Mouse (Mus musculus): Measurements from ENCODE around the gene Proca1.

Gene Proca1

DNA sequence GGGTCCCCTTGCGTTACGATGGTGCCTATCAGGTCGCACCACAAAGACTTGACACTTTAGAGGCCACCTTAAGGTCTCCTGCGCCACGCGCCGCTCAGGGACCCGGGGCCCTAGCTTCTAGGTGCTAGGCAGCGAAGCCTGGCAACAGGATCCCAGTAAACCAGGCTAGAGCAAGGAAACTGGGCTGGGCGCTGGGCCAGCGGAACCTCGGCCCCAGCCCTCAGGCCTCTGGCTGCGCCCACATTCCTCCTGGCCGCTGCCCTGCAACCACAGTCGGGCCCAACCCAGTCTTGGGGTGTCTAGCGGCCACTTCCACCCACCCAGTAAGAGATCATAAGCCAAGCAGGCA, 27.5 kb upstream of the Proca1 start:
- 0 out of 2 replicates have a peak, but pooled peaks have one; percentile 9 for ATAC-seq (ENCODE audit: low TSS enrichment)

DNA sequence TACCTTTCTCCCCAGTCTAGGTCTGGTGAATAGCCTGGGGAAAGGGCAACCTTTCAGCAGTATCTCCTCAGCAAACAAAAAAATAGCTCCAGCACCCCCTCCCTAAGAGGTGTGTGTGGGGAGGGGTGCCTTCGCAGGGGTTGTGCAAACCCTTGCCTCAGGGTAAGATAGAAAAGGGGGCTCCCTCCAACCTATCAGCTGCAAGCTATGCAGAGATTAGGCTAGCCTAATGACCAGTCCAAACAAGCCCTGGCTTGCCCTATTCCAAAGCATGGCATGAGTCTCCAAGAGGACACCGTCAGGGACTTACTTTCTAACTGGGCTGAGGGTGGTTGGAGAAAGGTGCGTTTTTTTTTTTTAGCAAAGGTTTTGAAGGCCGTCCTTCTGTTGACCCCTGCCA, 27.0 kb upstream of the Proca1 start:
- no peak for ATAC-seq (ENCODE audit: low TSS enrichment)

DNA sequence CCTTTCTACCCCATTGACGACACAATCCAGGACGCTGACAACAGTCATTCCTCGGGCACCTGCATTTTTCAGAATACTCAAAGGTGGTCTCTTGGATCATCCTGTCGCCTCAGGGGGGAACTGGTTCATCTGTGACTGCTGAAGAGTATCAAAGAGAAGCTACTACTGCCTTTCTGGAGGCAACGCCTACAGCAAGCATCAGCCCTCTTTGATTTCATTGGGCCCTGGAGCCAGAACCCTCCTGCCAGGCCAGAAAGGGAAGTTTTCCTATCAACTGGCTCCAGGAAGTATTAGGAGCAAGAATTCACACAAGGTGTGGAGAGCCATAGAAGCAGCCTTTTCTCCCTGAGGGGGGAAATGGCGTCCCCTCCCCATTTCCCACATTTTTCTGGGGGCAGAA, 26.6 kb upstream of the Proca1 start:
- no peak for ATAC-seq (ENCODE audit: low TSS enrichment)

DNA sequence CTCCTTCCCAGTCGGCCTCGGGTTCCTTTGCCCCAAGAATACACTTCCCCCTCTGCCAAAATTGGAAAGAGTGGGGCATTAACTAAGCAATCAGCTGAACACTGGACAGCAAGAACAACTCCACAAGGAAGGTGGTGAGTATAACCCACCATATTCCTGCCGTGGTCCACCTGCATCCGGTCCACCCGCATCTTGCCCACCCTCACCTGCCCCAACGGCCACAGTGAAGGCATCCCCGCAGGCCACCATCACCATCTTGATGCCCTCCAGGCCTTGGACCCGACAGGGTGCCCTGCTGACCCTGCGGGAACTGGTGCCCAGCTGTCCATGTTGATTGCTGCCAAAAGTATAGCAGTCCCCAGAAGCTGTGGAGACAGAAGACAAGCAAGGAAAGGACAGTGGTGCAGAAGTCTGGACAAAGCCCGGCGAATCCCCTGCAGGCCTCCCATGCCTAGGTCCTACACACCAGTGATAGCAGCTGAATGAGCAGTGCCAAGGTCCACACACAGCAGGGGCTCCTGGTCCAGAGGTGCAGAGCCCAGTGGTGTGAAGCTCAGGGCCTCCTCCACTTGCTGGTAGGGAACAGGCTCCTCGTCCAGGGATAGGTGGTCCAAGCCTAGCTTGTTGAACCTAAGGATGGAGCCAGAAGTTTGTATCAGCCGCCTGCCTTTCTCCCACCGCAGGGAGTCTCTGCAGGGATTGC, 25.8 kb upstream of the Proca1 start:
- no peak for ATAC-seq (ENCODE audit: low TSS enrichment)

DNA sequence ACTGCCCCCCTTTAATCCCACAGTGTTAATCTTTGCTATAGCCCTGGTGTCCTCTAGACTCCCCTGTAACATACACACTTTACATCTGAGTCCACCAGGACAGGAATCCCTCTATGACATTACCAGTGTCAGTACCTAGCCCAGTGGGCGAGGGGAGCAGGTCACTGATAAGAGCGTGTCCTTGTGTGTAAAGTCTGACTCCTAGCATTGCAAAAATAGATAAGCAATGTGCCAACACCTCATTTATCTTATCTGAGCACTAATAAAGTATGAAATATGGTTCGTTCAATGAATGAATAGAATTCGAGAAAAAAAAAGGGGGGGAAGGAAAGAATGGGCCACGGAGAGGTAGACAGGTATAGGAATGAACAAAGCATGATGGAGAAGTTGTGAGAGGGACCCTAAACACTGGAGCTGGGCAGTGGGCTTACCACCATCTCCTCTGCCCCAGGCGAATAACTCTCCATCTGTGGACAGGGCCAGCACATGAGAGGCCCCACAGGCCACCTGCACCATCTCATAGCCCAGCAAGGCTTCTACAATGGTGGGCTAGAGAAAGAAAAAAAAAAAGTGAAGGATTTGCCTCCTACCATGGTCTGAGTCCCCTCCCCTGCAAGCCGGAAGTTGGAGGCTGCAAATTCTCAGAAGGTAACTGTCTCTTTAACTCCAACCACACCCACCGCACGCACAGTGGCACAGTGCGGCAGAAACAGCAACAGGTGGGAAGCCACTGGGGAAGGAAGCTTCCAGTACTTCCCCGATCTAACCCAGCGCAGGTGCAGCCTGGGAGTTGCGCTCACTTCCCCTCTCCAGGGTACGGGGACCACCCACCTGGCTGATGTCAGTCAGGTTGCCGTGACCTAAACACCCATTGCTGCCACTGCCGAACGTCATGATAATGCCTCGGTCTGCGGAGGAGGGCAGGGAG, 24.4 kb upstream of the Proca1 start:
- no peak for ATAC-seq (ENCODE audit: low TSS enrichment)

DNA sequence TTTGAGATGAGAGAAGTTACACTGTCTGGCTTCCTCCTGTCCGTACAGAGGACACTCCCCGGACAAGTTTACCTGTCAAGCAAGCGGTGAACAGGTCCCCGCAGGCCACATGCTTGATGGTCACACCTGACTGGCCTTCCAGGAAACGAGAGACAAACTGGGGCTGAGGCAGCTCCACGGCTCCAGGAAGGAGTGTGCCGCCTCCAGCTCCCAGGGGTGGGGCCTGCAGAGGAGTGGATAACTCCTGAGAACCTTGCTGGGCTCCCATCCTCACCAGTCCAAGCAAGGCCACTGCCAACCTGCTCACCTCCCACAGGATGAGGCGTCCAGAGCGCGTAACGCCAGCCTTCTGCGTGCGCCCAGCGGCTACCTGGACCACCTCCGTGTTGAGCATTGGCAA, 22.9 kb upstream of the Proca1 start:
- no peak for ATAC-seq (ENCODE audit: low TSS enrichment)

DNA sequence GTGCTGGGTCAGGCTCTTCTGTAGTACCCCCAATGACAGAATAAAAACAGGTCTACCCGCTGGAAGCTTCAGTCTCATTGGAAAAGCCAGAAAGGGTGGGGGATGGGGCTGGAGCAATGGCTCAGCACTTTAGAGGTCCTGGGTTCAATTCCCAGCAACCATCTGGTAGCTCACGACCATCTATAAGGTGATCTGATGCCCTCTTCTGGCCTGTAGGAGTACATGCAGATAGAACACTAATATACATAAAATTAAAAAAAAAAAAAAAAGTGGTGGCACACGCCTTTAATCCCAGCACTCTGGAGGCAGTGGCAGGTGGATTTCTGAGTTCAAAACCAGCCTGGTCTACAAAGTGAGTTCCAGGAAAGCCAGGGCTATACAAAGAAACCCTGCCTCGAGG, 21.9 kb upstream of the Proca1 start:
- no peak for ATAC-seq (ENCODE audit: low TSS enrichment)

DNA sequence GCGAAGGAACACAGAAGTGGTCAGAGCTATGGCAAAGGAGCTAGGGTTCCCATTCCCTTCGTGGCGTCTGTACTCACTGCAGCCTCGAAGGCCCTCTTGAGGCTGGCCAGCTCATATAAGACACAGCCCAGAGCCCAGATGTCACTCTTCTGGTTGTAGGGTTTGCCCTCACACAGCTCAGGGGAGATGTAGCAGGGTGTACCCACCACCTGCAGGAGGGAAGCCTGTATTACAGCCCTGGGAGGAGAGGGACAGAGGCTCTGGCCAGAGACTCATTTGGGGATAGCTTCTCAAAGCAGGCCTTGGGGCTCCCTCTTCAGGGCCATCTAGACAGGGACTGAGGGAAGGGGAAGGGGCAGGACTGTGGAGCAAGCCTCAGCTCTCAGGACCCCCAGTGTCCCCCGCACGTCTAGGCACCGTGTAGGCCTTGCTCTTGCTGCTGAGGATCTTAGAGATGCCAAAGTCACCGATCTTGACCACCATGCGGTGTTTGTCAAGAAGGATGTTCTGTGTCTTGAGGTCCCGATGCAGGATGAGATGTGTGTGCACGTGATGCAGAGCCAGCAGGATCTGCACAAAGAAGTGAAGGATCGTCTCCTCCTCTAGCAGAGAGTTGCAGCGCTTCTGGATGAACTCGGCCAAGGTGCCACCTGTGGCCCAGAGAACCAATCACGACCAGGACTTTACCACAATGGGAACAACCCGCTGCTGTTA, 21.0 kb upstream of the Proca1 start:
- no peak for ATAC-seq (ENCODE audit: low TSS enrichment)

DNA sequence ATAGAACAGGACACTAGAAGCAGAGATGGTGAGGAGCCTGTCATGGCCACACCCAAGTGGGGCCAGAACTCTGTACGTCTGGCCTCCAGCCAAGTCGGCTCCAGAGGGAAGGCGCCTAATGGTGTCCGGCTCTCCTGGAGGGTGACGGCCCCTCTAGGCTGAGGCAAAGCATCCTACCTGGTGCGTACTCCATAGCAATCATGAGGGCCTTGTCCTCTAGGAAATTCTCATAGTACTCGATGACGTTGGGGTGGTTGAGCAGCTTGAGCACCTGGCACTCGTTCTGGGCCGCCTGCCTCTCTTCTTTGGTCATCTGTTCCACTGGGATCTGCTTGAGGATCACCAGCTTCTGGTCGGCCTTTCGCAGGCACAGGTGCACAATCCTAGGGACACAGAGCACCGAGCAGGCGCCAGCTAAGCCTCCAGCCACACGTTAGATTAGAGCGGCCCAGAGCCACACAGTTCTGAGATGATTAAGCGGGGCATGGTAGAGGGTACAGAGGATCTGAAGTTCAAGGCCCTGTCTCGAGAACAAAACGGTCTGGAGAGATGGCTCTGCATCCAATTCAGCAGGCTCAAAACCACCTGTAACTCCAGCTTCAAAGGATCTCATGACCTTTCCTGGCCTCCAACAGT, 20.3 kb upstream of the Proca1 start:
- ATAC-seq (ENCODE audit: low TSS enrichment): no peak

DNA sequence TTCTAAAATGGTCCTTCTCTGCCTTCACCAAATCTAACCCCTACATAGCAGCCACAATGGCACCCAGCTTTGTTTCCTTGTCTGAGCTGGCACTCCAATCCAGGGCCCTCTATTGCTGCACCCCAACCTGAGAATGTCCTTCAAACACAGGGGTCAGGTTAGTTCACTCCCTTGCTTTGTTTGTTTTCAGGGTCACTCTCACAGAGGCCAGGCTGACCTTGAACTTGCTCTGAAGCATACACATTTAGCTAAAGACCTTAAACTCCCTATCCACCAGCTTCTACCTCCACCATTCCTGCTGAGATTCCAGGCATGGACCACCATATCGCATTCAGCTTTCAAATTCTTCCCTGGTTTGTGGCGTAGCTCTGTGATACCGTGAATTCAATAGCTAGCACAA, 18.7 kb upstream of the Proca1 start:
- ATAC-seq (ENCODE audit: low TSS enrichment): no peak

DNA sequence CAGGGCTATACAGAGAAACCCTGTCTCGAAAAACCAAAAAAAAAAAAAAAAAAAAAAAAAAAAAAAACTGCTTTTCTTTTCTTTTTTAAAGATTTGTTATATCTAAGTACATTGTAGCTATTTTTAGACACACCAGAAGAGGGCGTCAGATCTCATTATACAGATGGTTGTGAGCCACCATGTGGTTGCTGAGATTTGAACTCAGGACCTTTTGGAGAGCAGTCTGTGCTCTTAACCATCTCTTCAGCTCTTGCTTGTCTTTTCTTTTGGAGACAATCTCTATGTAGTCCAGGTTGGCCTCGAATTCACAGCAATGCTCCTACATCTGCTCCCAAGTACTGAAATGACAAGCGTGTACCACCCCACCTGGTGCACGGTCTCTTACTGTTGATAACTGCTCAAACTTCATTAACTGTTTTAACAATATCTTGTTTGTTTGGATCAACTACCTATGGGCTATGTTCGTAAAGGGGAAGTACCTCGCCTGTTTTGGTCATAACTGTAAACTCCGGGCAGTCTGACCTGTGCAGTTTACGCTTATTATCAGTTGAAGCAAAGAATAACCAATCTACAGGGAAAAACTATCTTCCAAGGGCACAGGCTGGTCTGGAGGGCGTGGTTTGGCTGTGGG, 17.3 kb upstream of the Proca1 start:
- ATAC-seq (ENCODE audit: low TSS enrichment): no peak

DNA sequence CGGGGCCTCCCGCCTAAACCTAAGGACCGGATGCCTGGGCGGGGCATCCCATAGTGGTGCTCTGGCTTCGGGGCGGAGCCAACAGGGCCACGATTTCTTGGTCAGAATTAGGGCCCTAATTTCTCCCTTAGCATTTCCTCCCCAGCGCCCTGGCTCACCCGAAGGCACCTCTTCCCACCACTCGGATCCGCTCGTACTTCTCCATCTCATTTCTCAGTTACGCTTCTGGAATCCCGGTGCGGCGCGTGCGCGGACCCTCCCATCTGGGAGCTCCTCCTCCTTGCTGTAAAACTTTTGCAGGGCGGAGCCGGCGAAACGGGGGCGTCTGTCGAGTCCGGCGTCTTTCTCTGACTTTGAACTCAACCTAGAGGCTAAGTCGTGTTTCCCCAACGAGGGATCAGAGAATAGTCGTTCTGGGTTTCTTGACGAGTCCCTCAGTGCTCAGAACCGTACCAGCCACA, 16.8 kb upstream of the Proca1 start, which contains the start of the genes Nek8 and Tlcd1:
Nek8 (minus strand) TSS at position 274 of the 461 bp plus-strand sequence.
Tlcd1 (plus strand) TSS at position 310 of the 461 bp plus-strand sequence.
- peak; percentile 48 for ATAC-seq (ENCODE audit: low TSS enrichment)

DNA sequence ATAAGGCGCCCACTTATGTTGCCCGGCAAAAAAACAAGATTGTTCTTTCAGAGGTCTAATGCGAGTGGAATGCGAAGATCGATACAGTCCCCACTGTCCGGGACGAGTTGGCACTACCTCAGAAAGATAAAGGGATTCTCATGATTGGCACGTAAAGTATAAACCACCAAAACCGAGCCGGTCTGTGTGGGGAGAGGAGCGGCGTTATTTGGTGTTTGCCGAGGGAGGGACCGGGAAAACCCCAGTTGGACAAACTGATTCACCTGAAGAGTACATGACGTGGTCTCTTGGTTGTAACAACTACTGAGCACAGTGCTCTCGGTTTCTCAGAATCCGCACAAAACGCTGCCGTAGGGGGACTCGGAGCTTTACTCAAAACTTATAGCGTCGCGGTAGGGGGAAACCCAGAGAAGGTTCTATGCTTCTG, 16.3 kb upstream of the Proca1 start:
- no peak for ATAC-seq (ENCODE audit: low TSS enrichment)

DNA sequence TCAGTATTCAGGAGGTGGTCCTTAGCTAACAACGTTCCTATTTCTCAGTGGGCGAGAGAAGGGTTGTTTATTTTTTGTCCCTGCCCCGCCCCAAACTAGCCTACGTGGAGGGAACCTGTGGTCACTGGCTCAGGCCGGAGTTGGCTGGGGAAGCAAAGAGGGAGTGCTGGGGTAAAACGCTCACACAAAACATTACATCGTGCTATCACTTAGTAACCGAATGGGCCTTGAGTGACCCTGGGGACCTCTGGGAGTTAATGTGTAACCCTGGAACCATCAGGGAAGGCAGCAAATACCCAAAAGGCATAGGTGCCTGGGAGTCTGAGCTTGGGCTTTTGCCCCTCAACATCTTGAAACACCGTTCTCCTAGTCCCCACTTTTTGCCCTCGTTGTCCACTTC, 15.8 kb upstream of the Proca1 start:
- peak; percentile 1; the same call in 1 of the 2 replicates for ATAC-seq (ENCODE audit: low TSS enrichment)

DNA sequence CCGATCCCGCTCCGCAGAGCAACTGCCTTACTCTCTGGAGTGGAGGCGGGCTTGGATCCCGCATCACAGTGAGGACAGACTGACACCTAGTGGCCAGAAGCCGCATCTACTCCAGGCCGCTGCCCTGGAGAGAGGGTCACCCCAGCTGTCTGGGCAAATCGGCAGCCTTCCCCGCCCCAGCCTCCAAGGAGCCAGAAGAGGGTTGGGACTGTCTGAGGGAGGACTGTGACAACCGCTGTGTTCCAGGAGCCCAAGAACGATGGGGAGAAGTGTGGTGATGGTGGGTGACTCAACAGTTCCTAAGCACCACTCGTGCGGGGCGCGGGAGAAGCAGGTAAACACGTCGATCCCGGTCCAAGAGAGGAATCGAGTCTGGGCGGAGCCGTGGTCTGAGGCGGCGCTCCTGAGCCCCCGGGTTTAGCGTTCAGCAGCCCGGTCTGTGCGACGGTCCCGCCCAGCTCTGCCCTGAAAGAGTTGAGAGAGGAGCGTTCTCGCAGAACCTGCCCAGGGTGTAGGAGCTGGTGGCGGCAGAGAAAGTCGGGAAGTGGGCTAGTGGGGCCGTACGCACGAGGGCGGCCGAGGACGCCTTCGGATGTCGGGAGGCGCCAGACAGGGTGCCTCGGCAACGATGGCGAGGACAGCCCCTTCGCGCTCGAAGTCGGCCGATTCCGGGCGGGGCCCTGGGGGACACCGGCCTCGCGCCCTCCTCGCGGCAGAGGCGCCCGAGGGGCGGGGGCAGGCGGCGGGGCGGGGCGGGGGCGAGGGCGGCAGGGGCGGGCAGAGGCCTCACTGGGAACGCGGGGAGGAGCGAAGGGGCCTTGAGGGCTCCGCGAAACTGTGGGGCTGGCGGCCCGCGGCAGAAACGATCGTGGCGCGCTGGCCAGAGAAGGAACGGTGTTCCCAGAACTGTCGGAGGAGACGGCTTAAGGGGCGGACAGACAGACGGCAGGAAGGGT, 15.0 kb upstream of the Proca1 start:
- peak; percentile 68 for ATAC-seq (ENCODE audit: low TSS enrichment)

DNA sequence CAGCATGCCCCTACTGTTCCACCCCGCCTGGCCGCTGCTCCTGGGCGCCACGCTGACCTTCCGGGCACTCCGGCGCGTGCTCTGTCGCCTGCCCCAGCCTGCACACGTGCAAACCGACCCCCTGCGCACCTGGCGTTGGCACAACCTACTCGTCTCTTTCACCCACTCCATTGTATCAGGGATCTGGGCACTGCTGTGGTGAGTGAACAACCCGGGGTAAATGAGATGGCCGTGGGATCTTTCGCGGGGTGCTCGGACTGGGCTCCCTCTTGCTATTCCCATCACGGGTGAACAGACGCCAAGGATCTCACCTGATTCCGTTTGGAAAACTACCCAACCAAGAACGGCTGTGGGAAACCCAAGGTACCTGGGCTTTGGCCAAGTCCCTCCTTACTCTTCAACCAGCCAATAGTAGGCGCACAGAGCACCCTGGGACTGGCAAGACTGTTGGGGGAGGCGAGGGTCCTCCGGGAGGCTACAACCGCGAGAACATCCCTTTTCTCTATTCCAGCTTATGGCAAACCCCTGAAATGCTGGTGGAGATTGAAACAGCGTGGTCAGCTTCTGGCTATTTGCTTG, 14.2 kb upstream of the Proca1 start:
- ATAC-seq (ENCODE audit: low TSS enrichment): no peak

DNA sequence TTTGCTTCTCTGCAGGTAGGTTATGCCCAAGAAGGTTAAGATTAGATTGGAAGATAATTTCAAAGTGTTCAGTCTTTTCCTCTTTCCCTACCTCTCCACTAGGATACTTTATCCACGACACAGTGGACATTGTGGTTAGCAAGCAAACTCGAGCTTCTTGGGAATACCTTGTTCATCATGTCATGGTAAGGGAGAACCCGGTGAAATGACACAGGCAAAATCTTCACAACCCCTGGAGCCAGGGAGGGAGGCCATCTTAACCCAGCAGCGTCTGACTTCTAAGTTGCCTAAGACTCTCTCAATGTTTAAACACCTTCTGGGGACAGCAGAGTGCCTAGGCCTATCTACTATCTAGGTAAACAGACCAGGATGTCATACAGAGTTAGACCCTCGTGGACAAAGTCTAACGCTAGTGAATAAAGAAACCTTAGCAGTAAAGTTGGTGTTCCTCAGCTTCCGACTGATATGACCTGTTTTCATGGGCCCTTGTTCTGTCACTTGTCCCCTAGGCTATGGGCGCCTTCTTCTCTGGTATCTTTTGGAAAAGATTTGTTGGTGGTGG, 13.7 kb upstream of the Proca1 start:
- no peak for ATAC-seq (ENCODE audit: low TSS enrichment)

DNA sequence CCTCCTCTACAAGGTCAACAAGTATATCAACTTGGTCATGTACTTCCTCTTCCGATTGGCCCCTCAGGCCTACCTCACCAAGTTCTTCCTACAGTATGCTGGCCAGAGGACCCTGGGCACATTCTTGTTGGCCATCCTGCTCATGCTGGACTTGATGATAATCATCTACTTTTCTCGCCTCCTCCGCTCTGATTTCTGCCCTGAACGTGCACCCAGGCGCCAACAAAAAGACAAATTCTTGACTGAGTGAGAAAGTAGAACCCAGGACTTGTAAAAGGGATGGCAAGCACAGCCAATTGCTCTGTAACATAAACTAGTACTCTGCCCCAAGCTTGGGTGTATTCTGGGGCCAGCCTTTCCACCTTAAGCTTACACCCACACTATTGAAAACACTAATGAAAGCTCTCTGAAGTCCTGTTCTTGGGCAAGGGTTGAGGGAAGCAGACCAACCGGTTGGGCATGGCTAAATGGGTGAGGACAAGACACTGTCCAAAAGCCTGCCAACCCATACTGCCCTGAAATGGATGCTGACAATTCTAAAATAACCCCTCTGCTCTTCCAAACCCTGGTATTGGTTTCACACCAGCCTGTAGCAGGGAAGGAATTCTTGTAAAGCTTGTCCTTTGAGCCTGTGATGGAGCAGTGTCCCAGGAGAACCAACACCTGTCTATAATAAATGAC, 13.0 kb upstream of the Proca1 start:
- no peak for ATAC-seq (ENCODE audit: low TSS enrichment)

DNA sequence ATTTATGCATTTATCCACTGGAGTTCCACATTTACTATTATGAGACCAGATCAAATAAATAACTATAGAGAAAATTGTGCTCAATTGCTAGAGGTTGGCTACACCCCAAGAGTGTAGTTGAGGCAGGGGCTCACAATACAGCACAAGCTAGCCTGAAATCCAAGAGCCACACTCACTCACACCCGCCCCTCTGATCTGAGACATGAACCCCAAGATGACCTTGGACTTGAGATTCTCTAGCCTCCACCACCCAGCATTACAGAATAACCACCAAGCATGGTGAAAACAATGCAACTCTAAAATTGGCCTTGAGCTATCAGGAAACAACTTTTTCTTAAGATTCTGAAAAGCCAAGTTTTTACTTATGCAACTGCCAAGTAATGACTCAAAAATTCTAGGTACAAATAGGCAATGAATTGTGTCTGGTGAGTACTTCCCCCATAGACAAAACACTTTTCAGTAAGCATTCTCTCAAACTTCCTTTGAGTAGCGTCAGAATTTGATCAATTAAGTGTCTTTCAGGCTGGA, 11.3 kb upstream of the Proca1 start:
- ATAC-seq (ENCODE audit: low TSS enrichment): no peak
